25 mouse cellular contexts compared by ENCODE assay signal in genomic region chr3:157993322-157993721, GRCm38 (mm10). TPM values are rescaled to one million over a fixed set of nuclear protein-coding genes. Genes with fewer than 3 reads are reported as not detected.
DNase-seq lines count a peak whose midpoint lies in the region; ATAC-seq and TF ChIP-seq lines count a peak whose summit lies in the region.
"Had no signal": no experiment of that assay in that cellular context is flagged by ENCODE, and none has a peak within 500 bp of the region (broad histone marks: within the 10 kb centered on the region; RNA-seq: fewer than 3 reads in every experiment).

No protein-coding gene starts in this region.

- no peak overlapping the region for H3K9ac ChIP-seq in kidney, embryonic 14.5 days (ENCODE audit: low read depth, low read length)
- H3K9ac ChIP-seq in liver, embryonic 13.5 days, result no peak overlapping the region
- no peak overlapping the region for H3K9ac ChIP-seq in stomach, postnatal 0 days (ENCODE audit: low read length)
- H3K9ac ChIP-seq: embryonic facial prominence, embryonic 13.5 days; hindbrain, embryonic 12.5 days; limb, embryonic 15.5 days had no signal

- ATAC-seq in kidney, embryonic 14.5 days (ENCODE audit: low FRiP score, low TSS enrichment), result no peak
- ATAC-seq in liver, embryonic 13.5 days (ENCODE audit: low read depth), result peak; percentile 79
- peak; percentile 63 for ATAC-seq in stomach, postnatal 0 days (ENCODE audit: low FRiP score, low TSS enrichment)
- ATAC-seq: activated CD4-positive, CD25-positive, alpha-beta regulatory T cell, adult 4 months; forebrain, embryonic 16.5 days; inflammation-experienced regulatory T-cells, adult 6 months had no signal

- H3K4me1 ChIP-seq in kidney, adult 2 months (ENCODE audit: control insufficient read depth, insufficient read depth, low read length), result peaks cover 4% of the 10 kb centered on the region; the same call in 1 of the 2 replicates
- H3K4me1 ChIP-seq in kidney, embryonic 14.5 days (ENCODE audit: control insufficient read depth, insufficient read depth, low read length), result no peaks in the 10 kb centered on the region
- no peaks in the 10 kb centered on the region for H3K4me1 ChIP-seq in liver, embryonic 13.5 days (replicated peaks)
- H3K4me1 ChIP-seq in stomach, postnatal 0 days (replicated peaks; ENCODE audit: control insufficient read depth, insufficient read depth), result no peaks in the 10 kb centered on the region
- H3K4me1 ChIP-seq: embryonic facial prominence, embryonic 13.5 days; hindbrain, embryonic 12.5 days; limb, embryonic 15.5 days had no signal

- no peaks in the 10 kb centered on the region for H3K27me3 ChIP-seq in kidney, adult 2 months (replicated peaks; ENCODE audit: control insufficient read depth, insufficient read depth, low read length)
- H3K27me3 ChIP-seq in kidney, embryonic 14.5 days (ENCODE audit: control insufficient read depth, insufficient read depth, low read length), result no peaks in the 10 kb centered on the region
- no peaks in the 10 kb centered on the region for H3K27me3 ChIP-seq in liver, embryonic 13.5 days
- no peaks in the 10 kb centered on the region for H3K27me3 ChIP-seq in stomach, postnatal 0 days (ENCODE audit: control insufficient read depth, insufficient read depth, low read length)
- H3K27me3 ChIP-seq: embryonic facial prominence, embryonic 13.5 days; hindbrain, embryonic 12.5 days; limb, embryonic 15.5 days; megakaryocyte, embryonic 14.5 days had no signal

- H3K4me2 ChIP-seq in kidney, embryonic 14.5 days (replicated peaks; ENCODE audit: low read depth, low read length), result no peak overlapping the region
- H3K4me2 ChIP-seq in liver, embryonic 13.5 days, result no peak overlapping the region
- H3K4me2 ChIP-seq in stomach, postnatal 0 days (replicated peaks; ENCODE audit: low read depth), result no peak overlapping the region
- H3K4me2 ChIP-seq: embryonic facial prominence, embryonic 13.5 days; heart, embryonic 11.5 days; hindbrain, embryonic 12.5 days; limb, embryonic 15.5 days had no signal

- peaks cover 3% of the 10 kb centered on the region; the same call in 1 of the 2 replicates for H3K36me3 ChIP-seq in kidney, adult 2 months (ENCODE audit: control insufficient read depth, insufficient read depth, low read length)
- H3K36me3 ChIP-seq in kidney, embryonic 14.5 days (ENCODE audit: control insufficient read depth, insufficient read depth, low read length), result peaks cover 27% of the 10 kb centered on the region
- peaks cover 37% of the 10 kb centered on the region for H3K36me3 ChIP-seq in liver, embryonic 13.5 days
- peaks cover 2% of the 10 kb centered on the region; the same call in 1 of the 2 replicates for H3K36me3 ChIP-seq in stomach, postnatal 0 days (ENCODE audit: control insufficient read depth, insufficient read depth, low read length)

- peak overlapping the region; percentile 93 for H3K27ac ChIP-seq in kidney, adult 2 months (ENCODE audit: insufficient read depth, low read depth, low read length)
- no peak overlapping the region for H3K27ac ChIP-seq in kidney, embryonic 14.5 days (ENCODE audit: low read depth, low read length)
- H3K27ac ChIP-seq in liver, embryonic 13.5 days, result no peak overlapping the region; the same call in 1 of the 2 replicates
- H3K27ac ChIP-seq in stomach, postnatal 0 days (replicated peaks), result no peak overlapping the region
- H3K27ac ChIP-seq: embryonic facial prominence, embryonic 13.5 days; gastrocnemius, adult 2 months; hindbrain, embryonic 12.5 days; limb, embryonic 15.5 days had no signal

- TF ChIP-seq CTCF in kidney, adult 2 months (conservative IDR thresholded peaks at IDR 0.05; ENCODE audit: insufficient read depth, insufficient read length, low read depth, low read length), result no peak
- TF ChIP-seq CTCF in stomach, postnatal 0 days (IDR thresholded peaks at IDR 0.05; ENCODE audit: low read depth), result no peak

- DNase-seq in kidney, adult 2 months, result peak; percentile 94
- DNase-seq in kidney, postnatal 10 days, result peak; percentile 42
- no peak for DNase-seq in liver, embryonic 13.5 days
- DNase-seq in stomach, postnatal 0 days (ENCODE audit: low spot score), result peak; percentile 19
- no peak for DNase-seq in left cerebral cortex, adult 11 months (ENCODE audit: low spot score)
- DNase-seq in right cerebral cortex, adult 2 months (ENCODE audit: low spot score in 2 of 2), result no peak
- no peak for DNase-seq in layer of hippocampus, postnatal 10 days (ENCODE audit: low spot score in 2 of 2)
- DNase-seq: adrenal gland, postnatal 14 days; cerebellum, postnatal 14 days; gastrocnemius, adult 2 months; heart, postnatal 10 days; lung, postnatal 10 days; midbrain, embryonic 14.5 days; right cerebral cortex, postnatal 14 days had no signal

- no peaks in the 10 kb centered on the region for H3K9me3 ChIP-seq in kidney, embryonic 14.5 days (ENCODE audit: control insufficient read depth, low read length)
- H3K9me3 ChIP-seq in liver, embryonic 13.5 days (replicated peaks), result no peaks in the 10 kb centered on the region
- no peaks in the 10 kb centered on the region for H3K9me3 ChIP-seq in stomach, postnatal 0 days (ENCODE audit: control insufficient read depth, low read length)
- H3K9me3 ChIP-seq: embryonic facial prominence, embryonic 13.5 days; G1E; hindbrain, embryonic 12.5 days; limb, embryonic 15.5 days; megakaryocyte, embryonic 14.5 days had no signal

- no peak for TF ChIP-seq EP300 in stomach, postnatal 0 days (optimal IDR thresholded peaks at IDR 0.05)

- peak overlapping the region; percentile 58 for H3K4me3 ChIP-seq in kidney, adult 2 months (ENCODE audit: insufficient read depth, low read depth, low read length)
- H3K4me3 ChIP-seq in kidney, embryonic 14.5 days (ENCODE audit: low read length), result no peak overlapping the region
- H3K4me3 ChIP-seq in liver, embryonic 13.5 days (replicated peaks), result no peak overlapping the region
- no peak overlapping the region for H3K4me3 ChIP-seq in stomach, postnatal 0 days (ENCODE audit: low read depth, low read length)
- H3K4me3 ChIP-seq: embryonic facial prominence, embryonic 13.5 days; gastrocnemius, adult 2 months; hindbrain, embryonic 12.5 days; limb, embryonic 15.5 days; megakaryocyte, embryonic 14.5 days; myocyte had no signal

- no peak for TF ChIP-seq POLR2A in kidney, adult 2 months (IDR thresholded peaks at IDR 0.05; ENCODE audit: low read depth, low read length)

RNA-seq across cellular contexts. Expression of gene Srsf11, which starts 43.1 kb away (rescaled TPM):
- polyA plus RNA-seq in kidney, adult 2 months (2012; rRNA removed), result 171 and 190 TPM in 2 replicates
- polyA plus RNA-seq in kidney, embryonic 14.5 days (2014; fragmentation: Nextera tagmentation; extraction: Ambion mirVana), result 286 and 338 TPM in 2 replicates
- 135 and 148 TPM in 2 replicates for polyA plus RNA-seq in liver, embryonic 13.5 days (2015; fragmentation: Nextera tagmentation; extraction: Ambion mirVana)
- 123 and 146 TPM in 2 replicates for polyA plus RNA-seq in stomach, postnatal 0 days (2015; fragmentation: Nextera tagmentation; extraction: Ambion mirVana)
- total RNA-seq in layer of hippocampus, postnatal 10 days (2021), result 100 to 1,000 TPM; 175 to 195 TPM

RNA-seq across cellular contexts. Expression of gene Lrrc40, which starts 43.1 kb away (rescaled TPM):
- 6.6 and 7.0 TPM in 2 replicates for polyA plus RNA-seq in kidney, adult 2 months (2012; rRNA removed)
- polyA plus RNA-seq in kidney, embryonic 14.5 days (2014; fragmentation: Nextera tagmentation; extraction: Ambion mirVana), result 52.7 and 66.5 TPM in 2 replicates
- 30.6 and 43.3 TPM in 2 replicates for polyA plus RNA-seq in liver, embryonic 13.5 days (2015; fragmentation: Nextera tagmentation; extraction: Ambion mirVana)
- 24.0 TPM in 2 replicates for polyA plus RNA-seq in stomach, postnatal 0 days (2015; fragmentation: Nextera tagmentation; extraction: Ambion mirVana)
- total RNA-seq in layer of hippocampus, postnatal 10 days (2021), result 10 to 100 TPM; 36.1 to 37.6 TPM

RNA-seq across cellular contexts. Expression of gene Ankrd13c, which starts 46.3 kb away (rescaled TPM):
- polyA plus RNA-seq in kidney, adult 2 months (2012; rRNA removed), result 63.1 and 73.4 TPM in 2 replicates
- polyA plus RNA-seq in kidney, embryonic 14.5 days (2014; fragmentation: Nextera tagmentation; extraction: Ambion mirVana), result 21.7 and 26.4 TPM in 2 replicates
- 11.4 and 15.6 TPM in 2 replicates for polyA plus RNA-seq in liver, embryonic 13.5 days (2015; fragmentation: Nextera tagmentation; extraction: Ambion mirVana)
- 13.2 and 15.9 TPM in 2 replicates for polyA plus RNA-seq in stomach, postnatal 0 days (2015; fragmentation: Nextera tagmentation; extraction: Ambion mirVana)
- 100 to 1,000 TPM; 116 to 117 TPM for total RNA-seq in layer of hippocampus, postnatal 10 days (2021)

Comparison
In these comparisons a context has a peak if more than half of its experiments do, and no peak if none do; other contexts are left out.
1. DNase-seq: peak in kidney, adult 2 months (single experiment), kidney, postnatal 10 days (single experiment) and stomach, postnatal 0 days (single experiment); none in liver, embryonic 13.5 days (single experiment), left cerebral cortex, adult 11 months (single experiment), right cerebral cortex, adult 2 months (0 of 2) and layer of hippocampus, postnatal 10 days (0 of 2).